Mouse (Mus musculus) left cerebral cortex, postnatal 36 days (tissue): ENCODE measurements at regions not wholly inside any gene's neighbourhood (a gene's known extent, or its start where the extent isn't known, plus 50 kb on each side); places are given as distances from the start of the nearest gene placed in this dataset.
"Not testable (repeated sequence)": the region's sequence is repeated elsewhere in the genome, so short reads cannot be mapped to it uniquely, and the experiment has no call there.

Experiments used
- DNase-seq, 2 experiments: peaks; one replicate each; pipeline ENCODE4 v3.0.0; 2021 to 2022; ENCODE audit warnings: low spot score in 2 of 2, mixed read lengths in 1 of 2
- intact Hi-C: fragments of 180-260 bp; cut with DNase I; formaldehyde crosslinking; loops from one replicate; pipeline ENCODE4 v1.15.1; 2025

DNA sequence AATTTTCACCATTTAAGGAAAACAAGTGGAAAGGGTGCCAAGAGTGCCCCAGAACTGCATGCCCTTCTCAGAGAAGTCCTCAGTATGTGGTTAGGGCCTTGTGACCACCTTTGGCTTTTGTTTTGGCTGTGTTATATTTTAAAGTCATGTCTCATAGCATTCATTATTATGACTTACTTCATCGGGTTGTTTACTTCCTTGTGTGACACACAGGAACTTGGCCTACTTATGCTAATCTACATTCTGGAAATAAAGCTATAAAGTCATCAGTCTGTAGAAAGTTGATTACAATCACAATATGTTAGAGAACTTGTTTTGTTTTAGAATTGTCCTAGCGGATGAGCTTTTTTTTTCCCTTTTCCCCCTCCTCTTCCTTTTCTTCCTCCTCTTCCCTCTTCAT, 236.3 kb downstream of the Mef2c start:
- DNase-seq: no peak
- intact Hi-C loops: loop anchor here (5.0 to 10.0 kb wide), 2 partner anchors 125 to 247 kb away; no protein-coding TSS in a partner anchor

DNA sequence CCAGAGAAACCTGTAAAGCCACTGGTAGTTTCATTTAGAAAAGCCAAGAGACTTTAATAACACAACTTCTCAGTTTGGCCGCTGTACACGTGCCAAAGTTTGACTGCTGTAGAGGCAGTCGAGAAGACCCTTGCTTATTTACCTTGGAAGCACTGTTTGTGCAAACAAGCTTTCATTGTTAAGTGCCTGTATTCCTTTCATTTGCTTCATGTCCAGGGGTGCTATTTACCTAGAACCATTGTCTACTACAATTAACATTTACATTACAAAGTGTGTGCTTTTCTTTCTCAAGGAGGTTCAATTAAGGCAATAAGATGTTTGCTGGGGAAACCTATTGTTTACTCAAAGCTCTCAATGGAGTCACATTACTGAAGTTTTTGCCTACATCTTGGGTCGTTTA, 236.9 kb downstream of the Mef2c start:
- intact Hi-C loops: loop anchor here (5.0 to 10.0 kb wide), 2 partner anchors 124 to 247 kb away; no protein-coding TSS in a partner anchor
- no peak for DNase-seq

DNA sequence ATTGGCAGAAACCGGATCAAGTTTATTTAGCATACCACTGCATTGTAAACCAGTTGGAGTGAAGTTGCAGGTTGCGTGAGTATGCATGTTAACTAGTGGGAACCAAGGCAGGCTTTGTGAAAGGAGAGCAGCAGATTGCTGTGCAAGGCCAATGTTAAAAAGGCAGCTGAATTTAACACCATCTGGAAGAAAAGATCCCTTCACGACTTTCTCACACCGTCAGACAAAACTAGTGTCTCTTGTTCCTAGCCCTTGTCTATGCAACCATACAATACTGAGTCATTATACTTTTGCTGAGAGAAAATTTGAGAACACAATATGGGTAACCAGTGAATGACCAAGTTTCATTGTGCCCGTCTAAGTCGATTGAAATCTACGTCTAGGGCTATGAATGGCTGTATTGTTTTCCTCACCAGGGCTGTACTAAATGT, 237.8 kb downstream of the Mef2c start:
- intact Hi-C loops: loop anchor here (5.0 to 10.0 kb wide), 2 partner anchors 123 to 246 kb away; no protein-coding TSS in a partner anchor
- no peak for DNase-seq

DNA sequence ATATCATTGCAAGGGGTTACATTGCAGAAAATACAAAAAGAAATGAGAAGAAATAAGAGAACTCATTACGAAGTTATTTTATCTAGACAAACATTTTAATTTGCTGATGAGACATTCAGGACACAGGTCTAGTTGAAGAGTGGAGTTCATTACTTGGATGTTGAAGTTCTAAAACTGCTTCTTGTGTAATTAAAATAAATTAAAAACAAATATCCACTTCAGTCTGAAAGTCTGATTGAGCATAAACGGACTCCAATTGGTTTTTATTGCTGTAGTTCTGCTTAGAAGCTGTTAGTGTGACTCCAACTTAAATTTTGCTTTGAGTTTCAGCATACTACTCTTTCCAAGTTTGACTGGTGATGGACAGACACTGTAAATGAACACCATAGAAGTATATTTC, 238.3 kb downstream of the Mef2c start:
- no peak for DNase-seq
- intact Hi-C loops: loop anchor here (5.0 to 10.0 kb wide), 2 partner anchors 123 to 245 kb away; no protein-coding TSS in a partner anchor

DNA sequence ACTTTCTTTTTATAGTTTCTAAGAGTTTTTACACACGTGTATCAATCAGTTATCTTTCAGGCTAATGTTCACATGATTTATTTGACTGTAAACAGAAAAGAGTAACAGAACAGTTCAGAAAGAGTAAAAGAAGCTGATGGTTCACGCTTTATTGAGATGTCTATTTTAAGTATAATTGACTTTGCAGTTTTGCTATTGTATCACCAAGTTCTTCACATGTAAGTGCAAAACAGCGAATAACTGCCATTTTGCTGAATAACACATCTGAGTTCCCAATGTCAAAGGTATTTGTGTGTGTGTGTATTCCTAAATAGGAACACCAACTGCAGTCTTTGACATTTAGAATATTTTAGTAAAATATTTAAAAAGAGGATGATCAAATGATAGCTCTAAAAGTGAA, 238.7 kb downstream of the Mef2c start:
- intact Hi-C loops: loop anchor here (5.0 to 10.0 kb wide), 2 partner anchors 122 to 245 kb away; no protein-coding TSS in a partner anchor
- DNase-seq: no peak

DNA sequence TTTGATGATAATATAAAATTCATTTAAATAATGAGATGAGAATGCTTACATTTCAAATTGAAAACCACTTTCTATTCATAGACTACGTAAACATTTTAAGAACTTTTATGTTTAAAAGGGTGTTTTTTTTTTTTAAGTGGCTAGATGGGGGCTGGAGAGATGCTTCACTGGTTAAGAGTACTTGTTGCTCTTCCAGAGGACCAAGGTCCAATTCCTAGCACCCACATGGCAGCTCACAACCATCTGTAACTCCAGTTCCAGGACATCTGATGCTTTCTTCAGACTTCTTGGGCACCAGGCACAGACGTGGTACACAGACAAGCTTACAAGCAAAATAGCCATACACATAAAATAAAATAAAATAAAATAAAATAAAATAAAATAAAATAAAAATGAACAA, 239.5 kb downstream of the Mef2c start:
- DNase-seq: no peak
- intact Hi-C loops: loop anchor here (5.0 to 10.0 kb wide), 2 partner anchors 121 to 244 kb away; no protein-coding TSS in a partner anchor

DNA sequence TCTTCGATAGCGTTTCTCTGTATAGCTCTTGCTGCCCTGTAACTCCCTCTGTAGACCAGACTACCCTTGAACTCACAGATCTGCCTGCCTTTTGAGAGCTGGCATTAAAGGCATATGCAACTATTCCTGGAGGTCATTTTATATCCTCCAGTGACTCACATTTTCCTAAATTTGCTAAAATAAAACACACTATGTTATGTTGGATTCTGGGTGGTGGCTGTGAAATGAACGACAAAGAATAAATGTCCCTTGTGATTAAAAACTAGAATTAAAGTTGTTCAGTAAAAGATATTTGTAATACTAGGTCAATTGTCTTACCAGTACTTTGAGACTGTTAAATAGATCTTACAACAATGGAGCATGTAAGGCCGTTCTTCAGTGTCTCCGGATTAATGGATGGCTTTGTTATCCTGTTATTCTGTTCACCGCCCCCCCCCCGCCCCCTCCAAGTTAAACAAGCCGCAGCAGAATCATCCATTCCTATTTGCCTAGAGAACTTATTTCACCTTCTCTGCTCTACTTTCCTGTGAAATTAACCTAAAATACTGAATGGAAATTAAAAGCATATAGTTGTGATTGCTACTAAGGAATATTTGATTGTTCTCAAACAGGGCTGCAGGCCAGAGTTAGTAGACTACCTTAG, 240.4 kb downstream of the Mef2c start:
- intact Hi-C loops: loop anchor here (5.0 to 10.0 kb wide), 2 partner anchors 121 to 243 kb away; no protein-coding TSS in a partner anchor

DNA sequence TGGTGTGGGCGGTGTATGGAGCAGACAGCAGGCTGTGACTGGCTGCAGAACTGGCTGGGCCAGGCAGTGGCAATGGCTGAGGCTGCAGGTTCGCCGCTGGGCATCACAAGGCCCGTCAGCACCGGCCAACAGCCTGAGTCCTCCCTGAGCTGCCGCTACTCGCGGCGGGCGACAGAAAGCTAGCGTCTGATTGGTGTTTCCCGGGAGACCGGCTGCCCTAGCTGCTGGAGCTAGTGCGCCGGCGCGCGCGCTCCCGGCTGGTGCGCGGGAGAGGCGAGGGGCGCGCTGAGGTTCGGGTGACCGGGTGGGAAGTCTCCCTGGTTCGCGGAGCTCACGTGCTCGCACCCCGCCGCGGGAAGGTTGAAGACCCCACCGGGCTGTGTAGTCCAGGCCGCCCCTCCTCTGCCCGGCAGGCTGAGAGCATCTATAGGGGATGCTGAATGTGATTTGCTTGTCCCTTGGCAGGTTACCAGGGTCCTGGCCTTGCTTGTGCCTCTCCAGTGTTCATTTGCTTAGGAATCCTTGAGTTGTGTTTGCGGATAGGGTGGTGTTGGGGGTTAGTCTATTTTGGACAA, 241.2 kb downstream of the Mef2c start:
- intact Hi-C loops: loop anchor here (5.0 to 10.0 kb wide), 2 partner anchors 120 to 242 kb away; no protein-coding TSS in a partner anchor
- peak; percentile 93 to 95 for DNase-seq

More for the DNA sequence above, 240.4 kb downstream of the Mef2c start:
- DNase-seq: no peak

DNA sequence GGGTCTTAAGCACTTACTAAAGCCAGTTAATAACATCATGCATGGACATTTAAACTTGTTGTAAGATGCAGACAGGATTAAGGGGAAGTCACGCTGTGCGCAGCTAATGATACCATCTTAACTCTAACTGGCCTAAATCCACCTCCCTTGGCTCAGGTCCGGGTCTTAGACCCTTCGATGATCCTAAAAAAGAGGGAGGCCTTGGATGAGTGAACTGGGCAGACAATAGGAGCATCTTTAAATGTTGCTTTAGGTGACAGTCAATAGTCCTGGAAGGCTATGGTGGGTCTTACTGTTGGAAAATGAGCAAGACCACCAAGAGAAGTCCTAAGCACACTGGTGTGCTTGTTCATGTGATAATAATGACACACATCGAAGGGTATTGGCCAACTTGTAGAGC, 242.1 kb downstream of the Mef2c start:
- no peak for DNase-seq
- intact Hi-C loops: loop anchor here (10.0 kb wide), 1 partner anchor 119 kb away; no protein-coding TSS in a partner anchor

DNA sequence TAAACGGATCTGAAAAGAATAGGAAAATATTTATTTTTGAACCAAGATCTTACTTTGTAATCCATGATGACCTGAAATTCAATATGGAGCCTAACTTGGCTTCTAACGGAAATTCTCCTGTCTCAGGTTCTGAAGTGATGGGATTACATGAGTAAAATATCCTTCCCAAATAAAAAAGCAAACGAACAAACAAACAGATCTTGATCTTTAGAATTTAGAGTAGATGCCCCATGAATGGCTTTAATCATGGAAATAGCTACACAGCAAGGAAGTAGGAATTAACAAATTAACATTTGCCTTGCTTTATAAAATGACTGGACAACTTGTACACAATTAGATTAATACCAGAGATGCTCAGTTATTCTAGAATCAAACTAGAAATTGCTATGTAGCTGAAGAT, 243.8 kb downstream of the Mef2c start:
- intact Hi-C loops: loop anchor here (10.0 kb wide), 1 partner anchor 117 kb away; no protein-coding TSS in a partner anchor
- no peak for DNase-seq

DNA sequence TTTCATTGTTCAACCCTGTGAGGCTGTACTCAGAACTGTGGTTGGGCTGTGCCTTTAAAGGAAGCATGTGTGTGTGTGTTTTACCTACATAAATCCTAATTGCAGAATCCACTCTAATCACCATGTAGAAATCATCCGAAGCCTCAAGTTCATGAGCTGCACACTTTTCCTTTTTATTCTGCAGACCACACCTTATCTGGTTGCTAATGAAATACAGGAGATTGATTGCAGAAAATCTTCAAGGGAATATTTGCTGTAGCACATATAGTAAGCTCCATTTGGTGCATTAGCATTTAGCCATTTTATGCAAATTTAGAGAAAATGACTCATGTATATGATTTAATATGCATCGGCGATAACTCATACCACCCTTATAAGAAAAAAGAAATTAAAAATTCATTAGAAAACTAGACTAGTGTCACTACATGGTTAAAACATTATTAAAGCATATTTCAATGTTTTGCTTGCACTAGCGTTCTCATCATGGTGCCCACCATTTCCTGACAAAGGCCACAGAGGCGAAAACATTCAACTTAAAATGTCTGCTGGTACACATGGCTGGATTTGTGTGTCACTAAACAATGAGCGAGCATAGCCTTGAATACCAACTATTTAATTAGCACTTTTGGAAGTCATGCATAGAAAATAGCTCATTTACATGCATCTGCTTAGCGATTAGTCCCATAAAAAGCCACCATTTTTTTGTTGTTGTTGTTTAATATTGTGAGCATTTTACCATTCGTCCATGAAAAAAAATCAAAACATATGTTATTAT, 245.7 kb downstream of the Mef2c start:
- intact Hi-C loops: loop anchor here (10.0 kb wide), 1 partner anchor 115 kb away; no protein-coding TSS in a partner anchor
- DNase-seq: no peak

DNA sequence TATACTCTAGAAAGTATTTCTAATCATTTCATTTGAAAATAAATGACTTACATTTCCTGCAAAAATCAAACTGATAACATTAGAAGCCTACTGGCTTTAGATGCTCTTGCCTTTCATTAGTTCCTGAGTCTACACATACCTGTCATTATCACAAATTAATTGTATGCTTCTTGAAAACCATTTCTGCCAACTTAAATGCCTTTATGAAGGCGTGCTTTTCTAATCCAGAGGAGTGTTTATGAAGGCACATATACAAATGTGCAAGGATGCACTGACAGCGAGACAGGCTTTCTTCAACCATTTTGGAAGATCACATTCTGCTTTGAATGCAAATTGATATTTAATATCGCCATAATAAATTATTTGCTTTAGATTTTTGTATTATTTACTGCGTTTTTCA, 246.6 kb downstream of the Mef2c start:
- intact Hi-C loops: no loop called here

DNA sequence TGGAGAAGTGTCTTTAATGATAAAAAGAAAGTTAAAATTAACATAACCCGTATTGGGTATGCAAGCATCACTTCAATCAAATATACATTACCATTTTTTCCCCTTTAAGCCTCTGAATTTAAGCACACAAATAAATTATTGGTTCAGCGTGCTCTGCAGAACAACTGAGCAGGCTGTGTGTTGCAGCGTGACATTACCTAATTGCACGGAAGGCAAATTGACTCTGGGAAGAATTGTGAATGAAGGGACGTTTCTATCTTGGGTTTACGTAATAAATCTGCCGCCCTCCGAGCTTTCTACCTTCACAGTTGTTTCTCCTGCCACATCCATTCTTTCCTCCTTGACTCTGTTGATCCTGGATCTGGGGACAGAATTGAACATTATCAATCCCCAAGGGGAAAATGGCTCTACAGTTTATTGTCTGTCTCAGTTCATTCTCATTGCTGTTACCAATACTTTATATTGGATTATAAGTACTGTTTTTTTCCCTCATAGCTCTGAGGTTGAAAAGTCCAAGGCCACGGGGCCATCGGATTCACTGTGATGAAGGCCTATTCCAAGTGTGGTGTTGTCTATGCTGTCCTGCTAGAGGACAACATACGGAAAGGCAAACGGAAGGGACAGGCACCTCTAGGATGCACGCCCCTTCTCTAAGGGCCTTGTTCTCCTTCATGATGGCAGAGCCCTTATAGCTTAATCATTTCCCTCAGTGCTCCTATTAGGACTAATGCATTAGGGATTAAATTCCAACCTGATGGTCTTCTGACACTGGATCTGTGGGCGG, 256.7 kb downstream of the Mef2c start:
- intact Hi-C loops: no loop called here
- DNase-seq: no peak

More for the DNA sequence above, 246.6 kb downstream of the Mef2c start:
- no peak for DNase-seq

DNA sequence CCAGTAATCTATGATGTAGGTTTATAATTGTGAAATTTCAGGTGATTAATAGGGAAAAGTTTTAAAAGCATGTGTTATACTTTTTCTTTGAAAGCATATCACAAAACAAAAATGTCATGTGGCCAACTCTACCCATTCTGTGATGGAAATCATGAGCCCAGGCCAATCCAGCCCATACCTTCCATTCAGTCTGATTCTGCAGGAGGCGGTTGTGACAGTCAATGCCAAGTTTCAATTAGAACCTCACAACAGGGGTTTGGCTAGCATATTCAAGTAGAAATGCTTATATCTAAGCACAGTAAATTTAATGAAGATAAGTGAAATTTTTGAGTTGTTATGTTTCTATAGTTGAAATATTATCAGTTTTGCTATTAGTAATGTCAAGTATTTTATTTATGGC, 258.6 kb downstream of the Mef2c start:
- intact Hi-C loops: no loop called here

DNA sequence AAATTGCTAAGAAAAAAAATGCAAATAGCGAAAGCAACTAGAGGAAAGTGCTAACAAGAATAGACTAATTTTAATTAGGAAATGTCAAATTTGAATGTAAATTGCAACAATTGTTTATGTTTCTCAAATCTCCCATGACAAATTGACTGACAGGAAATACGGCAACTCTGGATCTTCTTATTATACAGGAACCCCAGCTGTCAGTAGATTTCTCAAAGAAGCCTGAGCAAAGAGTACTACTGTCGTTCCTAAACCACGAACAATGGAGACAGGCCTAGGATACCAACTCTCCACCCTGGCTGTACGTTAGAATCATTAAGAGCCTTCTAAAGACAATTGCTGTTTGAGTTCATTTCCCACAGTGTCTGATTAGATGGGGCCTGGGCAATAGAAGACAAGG, 259.5 kb downstream of the Mef2c start:
- DNase-seq, intact Hi-C loops: not testable (repeated sequence)

More for the DNA sequence above, 258.6 kb downstream of the Mef2c start:
- DNase-seq: no peak

DNA sequence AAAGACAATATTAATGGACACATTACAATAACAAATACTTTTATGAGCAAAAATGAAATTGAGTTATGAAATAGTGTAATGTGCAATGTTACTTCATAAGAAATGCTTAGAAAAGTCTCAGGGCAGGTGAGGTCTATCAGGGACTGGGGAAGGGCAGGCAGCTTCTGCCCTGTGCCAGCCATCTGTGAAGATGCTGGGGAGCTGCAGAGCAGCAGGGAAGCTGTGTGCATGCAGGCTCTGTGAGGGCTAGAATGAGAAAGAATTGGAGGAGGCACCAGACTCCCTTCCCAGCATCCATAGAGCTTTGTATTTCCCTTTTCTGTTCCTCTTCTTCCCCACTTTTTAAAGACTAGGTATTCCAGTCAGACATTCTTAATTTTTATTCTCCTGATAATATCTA, 281.8 kb downstream of the Mef2c start:
- intact Hi-C loops: no loop called here

DNA sequence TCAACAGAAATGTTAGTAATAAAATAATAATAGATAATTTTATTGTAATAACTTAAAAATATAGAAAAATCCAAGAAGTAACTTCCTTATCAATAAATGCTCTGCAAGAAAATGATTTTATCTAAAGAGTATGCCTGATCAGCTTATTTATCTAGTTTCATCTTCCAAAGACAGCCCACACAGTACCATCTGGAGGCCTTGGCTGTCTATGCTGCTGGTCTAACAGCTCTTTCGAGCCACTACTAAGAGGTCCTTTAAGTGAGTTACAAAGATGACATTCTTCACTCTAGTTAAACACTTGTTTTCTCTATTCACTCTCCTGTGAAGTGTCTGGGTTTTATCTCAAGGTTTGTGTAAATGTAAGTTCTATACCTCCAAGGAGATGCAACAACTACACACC, 305.7 kb downstream of the Mef2c start:
- intact Hi-C loops: no loop called here
- DNase-seq: no peak

More for the DNA sequence above, 281.8 kb downstream of the Mef2c start:
- DNase-seq: no peak

DNA sequence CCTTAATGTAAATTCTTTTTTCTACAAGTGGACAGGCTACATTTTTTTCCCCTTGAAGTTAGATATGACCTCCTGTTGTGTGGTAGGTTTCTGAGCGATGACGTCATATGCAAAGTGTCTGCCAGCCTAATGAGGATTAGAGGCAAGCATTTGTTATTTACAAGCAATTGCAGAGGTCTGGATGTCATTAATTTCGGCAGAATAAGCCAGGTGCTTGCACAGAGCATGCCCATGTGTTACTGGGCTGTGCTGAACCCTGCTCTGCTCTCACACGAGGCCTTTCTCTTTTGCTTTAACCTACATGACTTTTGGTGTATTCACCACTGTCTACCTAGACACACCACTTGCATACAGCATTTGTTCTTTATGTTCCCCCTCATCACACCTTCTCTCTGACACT, 316.5 kb downstream of the Mef2c start:
- intact Hi-C loops: no loop called here
- DNase-seq: no peak

DNA sequence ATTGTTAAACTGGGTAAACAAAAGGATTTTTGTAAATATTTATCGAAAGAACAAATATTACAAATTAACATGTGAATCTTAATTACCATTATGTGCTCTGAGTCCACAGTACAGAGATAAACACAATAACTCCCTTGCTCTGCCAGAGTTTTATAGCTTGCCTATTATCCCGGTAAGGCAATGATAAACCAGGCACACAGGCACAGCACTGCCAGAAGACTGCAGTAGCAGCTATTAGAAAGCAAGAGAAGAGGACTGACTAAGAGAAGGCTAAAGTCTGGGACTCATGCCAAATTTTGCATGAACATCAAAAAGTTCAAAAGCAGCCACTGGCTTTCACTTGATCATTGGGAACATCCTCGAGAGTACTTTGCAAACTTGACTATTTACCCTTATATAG, 316.9 kb downstream of the Mef2c start:
- intact Hi-C loops: no loop called here

More for the DNA sequence above, 316.9 kb downstream of the Mef2c start:
- no peak for DNase-seq
